Mouse (Mus musculus) right cerebral cortex, adult 2 months (tissue): ENCODE results near the gene Phf12.
"Not testable (repeated sequence)": the region's sequence is repeated elsewhere in the genome, so short reads cannot be mapped to it uniquely, and the experiment has no call there.

ENCODE experiments used
- DNase-seq, 2 experiments: peaks; one replicate each; pipeline ENCODE4 v3.0.0; 2021 to 2022; ENCODE audit warnings: low spot score in 2 of 2

The Phf12 gene

GRCm38 (mm10) chr11:78031947-78032808 is 49.6 kb downstream of the Phf12 start, which contains the start of gene Dhrs13:
TSS of gene Dhrs13 (plus strand) at chr11:78032280.
- peak; percentile 89 for DNase-seq

- DNase-seq = peak in 1 of 2 experiments; percentile 13
Measured at GRCm38 (mm10) chr11:78032809-78033195, 50.2 kb downstream of the Phf12 start.

- DNase-seq = no peak
Measured at GRCm38 (mm10) chr11:78033931-78034617, 51.5 kb downstream of the Phf12 start.

GRCm38 (mm10) chr11:78036791-78037190 is 54.2 kb downstream of the Phf12 start:
- DNase-seq = no peak

- DNase-seq = peak; percentile 22 to 41
Measured at GRCm38 (mm10) chr11:78037831-78038752, 55.5 kb downstream of the Phf12 start, which contains the start of gene Flot2. TSS of gene Flot2 (plus strand) at chr11:78037931.

GRCm38 (mm10) chr11:78040878-78041277 is 58.3 kb downstream of the Phf12 start:
- no peak for DNase-seq

GRCm38 (mm10) chr11:78042290-78042870 is 59.8 kb downstream of the Phf12 start:
- DNase-seq = not testable (repeated sequence)

GRCm38 (mm10) chr11:78044758-78045251 is 62.3 kb downstream of the Phf12 start:
- DNase-seq = peak in 1 of 2 experiments; percentile 53

GRCm38 (mm10) chr11:78048637-78049036 is 66.1 kb downstream of the Phf12 start:
- not testable (repeated sequence) for DNase-seq

GRCm38 (mm10) chr11:78053078-78053477 is 70.5 kb downstream of the Phf12 start:
- no peak for DNase-seq

GRCm38 (mm10) chr11:78056946-78057345 is 74.4 kb downstream of the Phf12 start:
- no peak for DNase-seq

- DNase-seq = peak; percentile 47 to 49
Measured at GRCm38 (mm10) chr11:78059833-78060757, 77.5 kb downstream of the Phf12 start.

- no peak for DNase-seq
Measured at GRCm38 (mm10) chr11:78062563-78062962, 80.0 kb downstream of the Phf12 start.

- no peak for DNase-seq
Measured at GRCm38 (mm10) chr11:78065906-78066305, 83.4 kb downstream of the Phf12 start.

- DNase-seq = no peak
Measured at GRCm38 (mm10) chr11:78066641-78067040, 84.1 kb downstream of the Phf12 start.

- DNase-seq = no peak
Measured at GRCm38 (mm10) chr11:78067566-78067965, 85.0 kb downstream of the Phf12 start.

GRCm38 (mm10) chr11:78069130-78069529 is 86.6 kb downstream of the Phf12 start:
- no peak for DNase-seq

- DNase-seq = no peak
Measured at GRCm38 (mm10) chr11:78069646-78070045, 87.1 kb downstream of the Phf12 start.

- no peak for DNase-seq
Measured at GRCm38 (mm10) chr11:78071938-78072337, 89.4 kb downstream of the Phf12 start.
